Mouse (Mus musculus) bone marrow macrophage, adult 2 months (primary cell): ENCODE data around the gene Cbx7.

ENCODE experiments used
- CTCF ChIP-seq: IDR thresholded peaks from 2 replicates; pipeline ENCODE4 v1.5.1; 2012; ENCODE audit warnings: low read depth, mild to moderate bottlenecking, low read length, moderate library complexity
- POLR2A ChIP-seq: IDR thresholded peaks from 2 replicates; pipeline ENCODE4 v1.6.1; 2012; ENCODE audit warnings: mild to moderate bottlenecking, low read depth, low read length, borderline replicate concordance

GRCm38 (mm10) chr15:79994566-79994965, 23.6 kb upstream of the Cbx7 start:
- no peak for TF ChIP-seq POLR2A
- no peak for TF ChIP-seq CTCF
